In the genomic region with DNA sequence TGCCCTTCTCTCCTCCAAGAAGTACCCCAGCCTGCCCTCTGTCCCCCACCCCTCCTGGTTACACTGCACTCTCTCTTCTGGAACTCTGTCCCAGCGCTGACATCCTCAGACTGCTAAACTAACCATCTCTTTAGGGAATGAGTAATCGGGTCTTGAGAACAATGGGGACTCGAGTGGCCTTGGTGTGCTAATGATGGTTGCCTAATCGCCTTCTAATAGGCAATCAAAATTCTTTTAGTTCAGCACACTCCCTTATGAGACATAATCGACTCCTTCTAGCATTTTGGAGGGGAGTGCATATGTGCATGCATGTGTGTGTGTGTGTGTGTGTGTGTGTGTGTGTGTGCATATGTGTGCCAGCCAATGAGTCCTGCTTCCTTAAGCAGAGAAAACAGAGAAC, we compare ENCODE assay signal across 29 mouse cellular contexts. TPM values are rescaled to one million over a fixed set of nuclear protein-coding genes. Genes with fewer than 3 reads are reported as not detected.
"Had no signal": no experiment of that assay in that cellular context is flagged by ENCODE, and none has a peak within 500 bp of the region (broad histone marks: within the 10 kb centered on the region; RNA-seq: fewer than 3 reads in every experiment).

No protein-coding gene starts in this region.

- H3K4me3 ChIP-seq: kidney, embryonic 15.5 days; limb, embryonic 10.5 days; limb, embryonic 13.5 days; liver, embryonic 12.5 days; liver, embryonic 15.5 days; lung, embryonic 15.5 days; megakaryocyte, embryonic 14.5 days; midbrain, embryonic 10.5 days; midbrain, embryonic 13.5 days had no signal

- H3K9me3 ChIP-seq: kidney, embryonic 15.5 days; limb, embryonic 10.5 days; limb, embryonic 13.5 days; liver, embryonic 12.5 days; liver, embryonic 15.5 days; lung, embryonic 15.5 days; megakaryocyte, embryonic 14.5 days; midbrain, embryonic 10.5 days; midbrain, embryonic 13.5 days had no signal

- H3K27ac ChIP-seq: kidney, embryonic 15.5 days; limb, embryonic 10.5 days; limb, embryonic 13.5 days; liver, embryonic 12.5 days; liver, embryonic 15.5 days; lung, embryonic 15.5 days; midbrain, embryonic 10.5 days; midbrain, embryonic 13.5 days had no signal

- ATAC-seq: liver, embryonic 12.5 days; midbrain, embryonic 13.5 days had no signal

- H3K36me3 ChIP-seq: kidney, embryonic 15.5 days; limb, embryonic 10.5 days; limb, embryonic 13.5 days; liver, embryonic 12.5 days; liver, embryonic 15.5 days; lung, embryonic 15.5 days; midbrain, embryonic 10.5 days; midbrain, embryonic 13.5 days had no signal

- H3K4me1 ChIP-seq: liver, embryonic 12.5 days; liver, embryonic 15.5 days; lung, embryonic 15.5 days; megakaryocyte, embryonic 14.5 days had no signal

- H3K9ac ChIP-seq: kidney, embryonic 15.5 days; limb, embryonic 13.5 days; liver, embryonic 12.5 days; liver, embryonic 15.5 days; lung, embryonic 15.5 days; midbrain, embryonic 13.5 days had no signal

- H3K4me2 ChIP-seq: kidney, embryonic 15.5 days; limb, embryonic 13.5 days; liver, embryonic 12.5 days; liver, embryonic 15.5 days; lung, embryonic 15.5 days; midbrain, embryonic 13.5 days had no signal

- DNase-seq: kidney, adult 8-10 months; kidney, postnatal 10 days; kidney, postnatal 36 days; liver; lung, adult 18-20 months; lung, postnatal 10 days; lung, postnatal 36 days; thymus, adult 18-20 months; thymus, postnatal 36 days had no signal

RNA-seq across cellular contexts. Expression of gene Krt1, which starts 2.0 kb away (rescaled TPM):
- polyA plus RNA-seq: small intestine, adult 2 months; testis, adult 2 months had no signal

RNA-seq across cellular contexts. Expression of gene Krt77, which starts 16.9 kb away (rescaled TPM):
- polyA plus RNA-seq: limb, embryonic 10.5 days; liver, embryonic 12.5 days; liver, embryonic 15.5 days; lung, embryonic 15.5 days; midbrain, embryonic 10.5 days; midbrain, embryonic 13.5 days; neural tube, embryonic 11.5 days; small intestine, adult 2 months; spleen, adult 2 months had no signal

RNA-seq across cellular contexts. Expression of gene Krt2, which starts 34.6 kb away (rescaled TPM):
- total RNA-seq: midbrain, postnatal 0 days had no signal
- polyA plus RNA-seq: kidney, embryonic 15.5 days; limb, embryonic 10.5 days; liver, embryonic 12.5 days; liver, embryonic 15.5 days; lung, embryonic 15.5 days; midbrain, embryonic 10.5 days; midbrain, embryonic 13.5 days; midbrain, postnatal 0 days; neural tube, embryonic 11.5 days; neural tube, embryonic 14.5 days; small intestine, adult 2 months; spleen, adult 2 months; testis, adult 2 months; urinary bladder, adult 2 months had no signal

RNA-seq across cellular contexts. Expression of gene Krt76, which starts 40.1 kb away (rescaled TPM):
- total RNA-seq: layer of hippocampus, postnatal 25 days; left cerebral cortex, adult 18-20 months; left cerebral cortex, postnatal 25 days; midbrain, postnatal 0 days had no signal
- polyA plus RNA-seq: kidney, embryonic 15.5 days; limb, embryonic 10.5 days; limb, embryonic 13.5 days; liver, embryonic 12.5 days; liver, embryonic 15.5 days; lung, embryonic 15.5 days; midbrain, embryonic 10.5 days; midbrain, embryonic 13.5 days; midbrain, postnatal 0 days; neural tube, embryonic 11.5 days; neural tube, embryonic 14.5 days; small intestine, adult 2 months; spleen, adult 2 months; stomach, embryonic 16.5 days had no signal

RNA-seq across cellular contexts. Expression of gene Krt73, which starts 50.4 kb away (rescaled TPM):
- polyA plus RNA-seq: kidney, embryonic 15.5 days; limb, embryonic 10.5 days; limb, embryonic 13.5 days; liver, embryonic 12.5 days; liver, embryonic 15.5 days; lung, embryonic 15.5 days; midbrain, embryonic 10.5 days; neural tube, embryonic 11.5 days; small intestine, adult 2 months; spleen, adult 2 months; stomach, embryonic 16.5 days; urinary bladder, adult 2 months had no signal
